Mouse (Mus musculus) ES-Bruce4 (cell line): ENCODE measurements around the gene Msi2.

Experiments used
- CTCF ChIP-seq: IDR thresholded peaks from one replicate; pipeline ENCODE4 v1.8.1; 2011; ENCODE audit warnings: low read depth, low read length
- EP300 ChIP-seq: IDR thresholded peaks from 2 replicates; pipeline ENCODE4 v1.6.1; 2011; ENCODE audit warnings: low read depth, low read length; ENCODE audit not compliant: insufficient read depth
- POLR2A ChIP-seq: IDR thresholded peaks from one replicate; pipeline ENCODE4 v1.8.1; 2011; ENCODE audit warnings: low read length; ENCODE audit not compliant: insufficient read depth

GRCm38 (mm10) chr11:88293631-88294393 lies 424.5 kb downstream of the Msi2 start, which contains the start of gene Ccdc182:
- TF ChIP-seq POLR2A (no peak), CTCF (peak; percentile 26), EP300 (no peak)
